Mouse (Mus musculus) spleen, adult 2 months (tissue): ENCODE data around the gene Wsb1. TPM values are rescaled to one million over a fixed set of nuclear protein-coding genes. Genes with fewer than 3 reads are reported as not detected.

Experiments
- DNase-seq, 2 experiments: peaks; one replicate each; pipeline versions ENCODE4 v3.0.0 to v3.0.0-alpha.2; 2012 to 2021; ENCODE audit warnings: low spot score in 2 of 2, low read depth in 1 of 2
- H3K27ac ChIP-seq: fragments of 200-500 bp; 2 replicates; pipeline ENCODE4 v1.5.1; 2012; ENCODE audit warnings: low read length, inconsistent platforms; ENCODE audit not compliant: insufficient read depth
- H3K27me3 ChIP-seq: fragments of 200-500 bp; 2 replicates; pipeline ENCODE4 v1.6.1; 2012; ENCODE audit warnings: mild to moderate bottlenecking, moderate library complexity, low read length, inconsistent platforms; ENCODE audit not compliant: control insufficient read depth, insufficient read depth
- H3K36me3 ChIP-seq: fragments of 200-500 bp; 2 replicates; pipeline ENCODE4 v1.6.1; 2012; ENCODE audit warnings: mild to moderate bottlenecking, low read length, inconsistent platforms; ENCODE audit not compliant: control insufficient read depth, insufficient read depth
- H3K4me1 ChIP-seq: fragments of 200-500 bp; 2 replicates; pipeline ENCODE4 v1.6.1; 2011; ENCODE audit warnings: inconsistent platforms; ENCODE audit not compliant: control insufficient read depth, insufficient read depth, insufficient read length
- H3K4me3 ChIP-seq: fragments of 200-500 bp; 2 replicates; pipeline ENCODE4 v1.5.1; 2011; ENCODE audit warnings: mild to moderate bottlenecking, inconsistent platforms; ENCODE audit not compliant: insufficient read depth, insufficient read length; ENCODE audit errors: extremely low read depth
- CTCF ChIP-seq: fragments of 200-500 bp; IDR thresholded peaks from 2 replicates; pipeline ENCODE4 v1.5.1; 2011; ENCODE audit warnings: mild to moderate bottlenecking, inconsistent platforms; ENCODE audit not compliant: insufficient read depth, insufficient read length, insufficient replicate concordance; ENCODE audit errors: extremely low read depth
- POLR2A ChIP-seq: fragments of 200-500 bp; IDR thresholded peaks from 2 replicates; pipeline ENCODE4 v1.6.1; 2011; ENCODE audit warnings: low read depth, low read length, inconsistent platforms
- WGBS: fragments of 180-500 bp; shearing (Covaris S2); methylation state at CpG from one replicate; pipeline ENCODE4 v1.1.7; 2018; 5-methylcytosine and 5-hydroxymethylcytosine counted together
- polyA plus RNA-seq: library from polyadenylated mRNA; depleted of rRNA; stranded (reverse); fragments of >200 nt; gene quantifications from 2 replicates; pipeline ENCODE4 v1.2.3, GENCODE M21; 2012

The Wsb1 gene
- polyA plus RNA-seq, 1 experiment, result 30.1 TPM

DNA sequence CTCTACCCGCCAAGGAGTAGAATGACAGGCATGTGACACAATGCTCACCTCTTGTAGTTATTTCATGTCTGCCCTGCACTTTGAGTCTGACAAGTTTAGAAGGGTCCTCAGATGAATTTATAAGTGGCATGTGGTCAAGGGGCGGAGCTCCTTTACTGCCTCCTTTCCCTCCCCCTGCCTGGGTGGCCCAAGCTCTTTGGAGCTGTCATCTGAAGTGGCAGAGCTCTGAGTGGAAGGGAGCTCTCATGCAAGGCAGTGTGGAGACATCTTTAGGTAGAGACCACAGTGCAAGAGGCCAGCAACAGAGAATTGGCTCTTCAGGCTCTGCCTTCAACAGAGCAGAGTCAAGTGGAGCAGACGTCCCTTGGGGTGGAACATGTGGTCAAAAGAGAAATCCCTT lies 50.0 kb downstream of the Wsb1 start:
- TF ChIP-seq POLR2A, result no peak
- TF ChIP-seq CTCF, result no peak
- WGBS, result 79% methylated on average over 3 of the region's 3 CpGs
- H3K4me3 ChIP-seq, result no peak overlapping the region
- peaks cover 9% of the 10 kb centered on the region; the same call in 1 of the 2 replicates for H3K4me1 ChIP-seq
- H3K27me3 ChIP-seq, result no peaks in the 10 kb centered on the region
- DNase-seq, result no peak
- H3K27ac ChIP-seq, result no peak overlapping the region
- H3K36me3 ChIP-seq, result no peaks in the 10 kb centered on the region

DNA sequence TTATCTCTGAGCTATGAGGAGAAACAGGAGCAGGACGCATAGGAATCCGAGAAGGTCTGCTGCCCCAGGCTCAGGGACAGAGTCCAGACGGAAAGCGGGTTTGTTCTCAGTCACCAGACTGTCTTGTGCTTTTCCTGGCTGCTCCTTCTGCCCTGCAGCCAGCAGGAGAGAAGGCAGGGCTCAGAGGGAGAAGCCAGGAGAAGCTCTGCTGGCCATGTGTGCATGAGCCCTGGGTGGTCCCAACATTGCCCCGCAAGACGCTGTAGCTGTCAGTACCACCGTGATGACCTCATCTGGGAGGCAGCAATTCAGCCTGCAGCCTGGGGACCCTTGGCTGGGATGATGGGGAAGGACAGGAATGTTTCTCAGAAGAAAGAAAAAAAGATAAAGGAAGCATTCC lies 54.0 kb downstream of the Wsb1 start:
- Histone ChIP-seq H3K27ac (no peak overlapping the region), H3K4me1 (peaks cover 5% of the 10 kb centered on the region; the same call in 1 of the 2 replicates), H3K36me3 (no peaks in the 10 kb centered on the region), H3K4me3 (no peak overlapping the region), H3K27me3 (no peaks in the 10 kb centered on the region)
- DNase-seq, result no peak
- WGBS, result 89% methylated on average over 7 of the region's 7 CpGs
- no peak for TF ChIP-seq CTCF
- TF ChIP-seq POLR2A, result no peak

DNA sequence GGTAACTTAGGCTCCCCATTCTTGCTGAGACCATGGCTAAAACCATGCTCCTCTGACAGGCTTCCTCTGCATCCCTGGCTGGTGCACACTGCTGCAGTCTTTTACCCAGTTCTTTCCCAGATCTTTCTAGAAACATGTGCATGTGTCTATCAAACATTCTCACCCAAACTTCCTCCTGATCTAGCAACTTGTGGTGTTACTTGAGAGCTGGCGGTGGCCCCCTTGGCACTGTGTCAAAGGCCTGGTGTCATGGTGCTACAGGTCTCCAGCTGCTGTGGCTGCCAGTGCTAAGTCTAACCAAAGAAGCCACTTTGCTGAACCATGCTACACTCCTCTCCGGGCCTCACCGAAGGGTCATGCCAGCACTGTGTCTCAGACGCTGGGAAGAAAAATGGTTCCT lies 55.9 kb downstream of the Wsb1 start:
- Histone ChIP-seq H3K4me3 (no peak overlapping the region), H3K27me3 (no peaks in the 10 kb centered on the region), H3K27ac (no peak overlapping the region), H3K4me1 (peaks cover 5% of the 10 kb centered on the region; the same call in 1 of the 2 replicates), H3K36me3 (no peaks in the 10 kb centered on the region)
- DNase-seq, result no peak
- 43% methylated on average over 4 of the region's 4 CpGs for WGBS
- TF ChIP-seq CTCF (no peak), POLR2A (no peak)

- H3K36me3 ChIP-seq, result no peaks in the 10 kb centered on the region
- H3K27ac ChIP-seq, result no peak overlapping the region
- no peak for DNase-seq
- WGBS, result 54% methylated on average over 6 of the region's 6 CpGs
- H3K4me3 ChIP-seq, result no peak overlapping the region
- TF ChIP-seq CTCF (no peak), POLR2A (no peak)
- H3K4me1 ChIP-seq, result peaks cover 5% of the 10 kb centered on the region; the same call in 1 of the 2 replicates
- H3K27me3 ChIP-seq, result no peaks in the 10 kb centered on the region
Observed at GRCm38 (mm10) chr11:79197846-79198235, 56.6 kb downstream of the Wsb1 start.

- no peak for TF ChIP-seq CTCF
- no peak for TF ChIP-seq POLR2A
- Histone ChIP-seq H3K27me3 (no peaks in the 10 kb centered on the region), H3K27ac (no peak overlapping the region), H3K36me3 (no peaks in the 10 kb centered on the region), H3K4me3 (no peak overlapping the region), H3K4me1 (peaks cover 5% of the 10 kb centered on the region; the same call in 1 of the 2 replicates)
- 65% methylated on average over 13 of the region's 13 CpGs for WGBS
- DNase-seq, result peak in 1 of 2 experiments; percentile 12
Observed at GRCm38 (mm10) chr11:79196876-79197845, 57.3 kb downstream of the Wsb1 start.

DNA sequence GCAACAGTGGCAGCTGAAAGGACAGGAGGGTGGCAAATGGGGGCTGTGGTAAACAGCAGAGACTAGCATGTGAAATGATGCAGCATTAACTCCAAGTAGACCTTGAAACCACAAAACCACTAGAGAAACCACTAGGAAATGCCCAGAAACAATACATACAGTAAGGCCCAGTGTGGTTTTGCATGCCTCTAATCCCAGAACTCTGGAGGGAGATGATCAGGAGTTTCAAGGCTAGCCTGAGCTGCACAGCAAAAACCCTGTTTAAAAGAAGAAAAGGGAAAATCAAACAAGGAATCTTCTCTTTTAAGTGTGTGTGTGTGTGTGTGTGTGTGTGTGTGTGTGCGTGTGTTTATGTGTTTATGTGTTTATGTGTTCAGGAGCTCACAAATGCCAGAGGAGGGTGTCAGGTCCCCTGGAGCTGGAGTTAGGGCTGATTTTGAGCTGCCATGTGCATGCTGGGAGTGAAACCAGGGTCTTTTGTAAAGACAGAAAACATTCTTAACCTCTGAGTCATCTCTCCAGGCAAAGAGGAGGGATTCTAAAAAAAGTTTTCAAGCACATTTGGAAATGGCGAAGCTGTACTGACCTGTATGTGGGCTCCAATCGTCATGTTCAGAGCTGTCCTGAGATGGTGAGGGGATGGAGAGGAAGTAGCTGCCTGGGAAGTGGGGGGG lies 58.1 kb downstream of the Wsb1 start:
- 56% methylated on average over 3 of the region's 3 CpGs for WGBS
- no peaks in the 10 kb centered on the region for H3K27me3 ChIP-seq
- TF ChIP-seq CTCF (no peak), POLR2A (no peak)
- no peak overlapping the region for H3K4me3 ChIP-seq
- no peak for DNase-seq
- H3K27ac ChIP-seq, result no peak overlapping the region
- H3K4me1 ChIP-seq, result peaks cover 5% of the 10 kb centered on the region; the same call in 1 of the 2 replicates
- no peaks in the 10 kb centered on the region for H3K36me3 ChIP-seq
